Mouse (Mus musculus) ovary, postnatal 10 days (tissue): ENCODE measurements around the gene Fam114a1.

Experiments
- DNase-seq: peaks from one replicate; pipeline ENCODE4 v3.0.0; 2022; ENCODE audit warnings: low spot score

Fam114a1 gene

GRCm38 (mm10) chr5:65005251-65005650 lies 35.4 kb downstream of the Fam114a1 start:
- DNase-seq: no peak

- DNase-seq: no peak
Measured at GRCm38 (mm10) chr5:65006011-65006491, 36.2 kb downstream of the Fam114a1 start.

DNA sequence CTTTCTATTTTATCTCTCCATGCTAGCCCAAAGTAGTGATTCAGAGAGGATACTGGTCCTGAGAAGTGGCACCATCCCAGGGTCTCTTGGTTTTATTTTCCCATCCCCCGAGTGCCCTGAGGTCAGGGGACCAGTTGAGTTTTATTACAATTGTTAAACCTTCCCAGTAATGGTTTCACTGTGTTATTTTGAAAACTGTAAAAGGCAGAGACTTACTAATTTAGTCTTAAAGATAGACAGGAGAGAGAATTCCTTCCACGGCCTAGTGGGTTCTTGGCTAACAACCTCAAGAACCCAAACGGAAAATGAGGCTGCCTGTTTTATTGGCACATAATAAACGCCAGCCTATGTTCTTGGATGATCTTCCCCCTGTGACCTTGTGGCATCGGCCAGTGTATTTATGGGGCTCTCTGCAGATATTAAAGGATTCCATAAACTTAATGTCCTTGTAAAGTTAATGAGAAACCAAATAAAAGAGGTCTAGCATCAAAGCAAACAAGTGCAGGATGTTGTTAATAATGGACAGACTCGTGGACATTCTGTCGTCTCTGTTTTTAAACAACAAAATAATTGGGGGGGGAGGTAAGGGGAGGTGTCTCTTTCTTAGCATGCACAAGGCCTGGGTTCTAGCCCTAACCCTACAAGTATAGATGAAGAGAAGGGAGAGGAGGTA lies 42.2 kb downstream of the Fam114a1 start:
- no peak for DNase-seq

- no peak for DNase-seq
Measured at GRCm38 (mm10) chr5:65015508-65015907, 45.6 kb downstream of the Fam114a1 start.

GRCm38 (mm10) chr5:65019109-65019508 lies 49.2 kb downstream of the Fam114a1 start:
- DNase-seq: no peak

- DNase-seq: no peak
Measured at GRCm38 (mm10) chr5:65019823-65020222, 50.0 kb downstream of the Fam114a1 start.

DNA sequence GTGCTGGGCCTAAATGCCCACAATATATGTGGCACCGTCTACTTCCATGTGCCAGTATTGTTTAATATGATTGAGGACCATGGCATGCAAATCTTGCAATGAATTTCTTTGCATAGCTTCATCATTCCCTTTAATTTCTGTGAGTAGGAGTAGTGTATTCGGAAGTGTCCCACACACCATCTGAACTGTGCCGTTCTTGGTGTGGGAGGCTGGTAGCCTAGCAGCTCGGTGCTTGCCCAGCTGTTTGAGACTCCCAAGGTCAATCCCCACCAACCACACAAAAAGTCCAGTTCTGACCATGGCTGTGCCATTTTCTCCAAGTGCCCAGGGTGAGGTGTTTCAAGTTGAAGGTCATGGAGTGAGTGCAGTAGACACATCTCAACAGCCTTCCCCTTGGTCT lies 52.1 kb downstream of the Fam114a1 start:
- no peak for DNase-seq

DNA sequence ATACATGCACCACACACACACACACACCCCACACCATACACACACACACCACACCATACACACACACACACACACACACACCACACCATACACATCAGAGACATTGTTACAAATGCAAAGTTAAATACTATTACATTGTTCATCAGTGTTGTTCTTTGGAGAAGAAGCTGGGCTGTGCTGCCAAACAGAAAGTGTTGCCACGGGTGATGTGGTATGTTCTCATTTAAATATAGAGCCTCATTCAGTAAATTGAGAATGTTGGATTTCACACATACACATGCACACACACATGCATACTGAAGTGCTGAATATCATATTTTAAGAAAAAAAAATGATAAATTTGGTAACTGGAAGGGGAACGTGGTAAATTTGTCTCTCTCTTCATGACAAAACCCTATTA lies 54.8 kb downstream of the Fam114a1 start:
- DNase-seq: no peak

DNA sequence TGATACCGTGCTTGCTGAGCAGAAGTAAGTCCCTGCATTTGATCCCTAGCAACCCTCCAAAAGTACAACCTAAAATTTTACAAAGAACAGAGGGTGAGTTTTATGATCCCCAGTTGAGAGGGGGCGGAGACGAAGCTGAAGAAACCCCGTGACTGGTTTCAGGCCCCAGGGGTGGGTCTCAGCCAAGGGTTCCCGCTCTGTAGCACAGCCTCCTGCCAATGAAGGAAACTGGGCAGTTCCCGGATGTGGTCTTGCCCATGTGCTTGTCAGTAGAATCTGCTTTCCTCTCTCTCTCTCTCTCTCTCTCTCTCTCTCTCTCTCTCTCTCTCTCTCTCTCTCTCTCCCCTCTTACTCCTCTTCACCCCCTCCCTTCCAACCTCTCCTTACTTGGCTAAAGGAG lies 56.0 kb downstream of the Fam114a1 start:
- DNase-seq: no peak

DNA sequence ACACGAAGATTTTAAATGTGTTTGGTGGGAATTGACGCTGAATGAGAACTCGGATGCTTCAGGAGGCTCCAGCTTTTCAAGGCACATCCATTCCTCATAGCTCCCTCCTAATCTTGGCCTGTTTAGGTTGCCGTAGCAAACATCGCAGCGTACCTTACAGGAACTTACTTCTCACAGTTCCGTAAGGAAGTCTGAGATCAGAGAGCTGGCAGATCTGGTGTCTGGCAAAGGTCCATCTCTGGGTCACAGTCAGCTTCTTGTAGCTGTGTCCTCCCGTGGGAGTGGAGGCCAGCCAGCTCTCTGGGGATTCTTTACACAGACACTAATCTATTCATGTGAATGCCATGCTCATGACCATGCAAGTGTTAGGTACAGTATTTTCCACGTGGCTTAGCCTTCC lies 56.9 kb downstream of the Fam114a1 start:
- no peak for DNase-seq

GRCm38 (mm10) chr5:65028019-65028418 lies 58.1 kb downstream of the Fam114a1 start:
- DNase-seq: no peak

GRCm38 (mm10) chr5:65036597-65036996 lies 66.7 kb downstream of the Fam114a1 start:
- DNase-seq: no peak

DNA sequence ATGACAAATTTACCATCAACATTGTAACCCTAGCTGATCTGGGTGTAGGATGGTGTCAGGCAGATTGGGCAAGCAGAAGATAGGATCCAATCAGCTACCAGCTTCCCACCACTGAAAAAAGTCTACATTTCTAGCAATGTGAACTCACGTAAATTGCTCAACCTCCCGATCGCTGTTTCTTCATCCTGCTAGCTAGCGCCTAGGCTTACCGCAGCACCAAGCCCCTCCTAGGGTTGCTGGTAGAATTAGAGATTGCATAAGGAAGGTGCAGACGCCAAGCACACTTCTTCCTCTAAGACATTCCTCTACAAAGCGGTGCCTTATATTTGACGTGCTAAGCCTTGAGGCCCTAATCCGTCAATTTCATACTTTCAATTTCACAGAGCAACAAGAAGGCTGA lies 68.4 kb downstream of the Fam114a1 start:
- DNase-seq: no peak

DNA sequence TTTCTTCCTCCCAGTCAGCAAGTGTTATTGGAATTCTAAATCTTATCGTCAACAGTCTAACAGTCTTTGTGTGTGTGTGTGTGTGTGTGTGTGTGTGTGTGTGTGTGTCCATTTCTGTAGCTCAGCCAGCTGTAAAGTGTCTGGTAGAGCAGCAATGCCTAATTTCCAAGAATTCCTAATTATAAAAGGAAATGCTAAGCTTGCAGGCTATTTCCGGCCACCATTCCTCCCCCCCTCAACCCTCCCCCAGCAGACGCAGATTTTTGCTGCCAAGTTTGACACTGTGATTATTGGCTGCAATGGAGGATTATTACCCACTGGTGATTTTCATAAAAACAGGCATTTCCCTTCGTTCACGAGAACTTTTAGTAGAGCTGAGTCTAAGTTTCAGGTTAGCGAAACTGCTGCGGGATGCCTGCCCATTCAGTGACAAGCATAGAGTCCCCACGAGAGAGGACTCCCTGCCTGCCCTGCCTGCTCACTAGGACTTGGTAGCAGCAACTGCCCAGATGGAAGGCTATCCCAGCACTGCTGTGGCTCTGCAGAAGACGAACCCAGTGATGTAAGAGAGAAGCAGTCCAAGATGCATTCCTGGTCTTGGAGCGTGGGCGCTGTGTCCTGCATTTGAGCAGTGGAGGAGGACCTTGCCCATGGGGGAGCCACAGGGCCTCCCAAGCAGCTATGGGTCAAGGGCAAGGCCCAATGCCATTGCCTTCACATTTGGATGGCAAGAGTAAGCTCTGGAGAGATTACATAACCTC lies 69.1 kb downstream of the Fam114a1 start:
- DNase-seq: no peak

DNA sequence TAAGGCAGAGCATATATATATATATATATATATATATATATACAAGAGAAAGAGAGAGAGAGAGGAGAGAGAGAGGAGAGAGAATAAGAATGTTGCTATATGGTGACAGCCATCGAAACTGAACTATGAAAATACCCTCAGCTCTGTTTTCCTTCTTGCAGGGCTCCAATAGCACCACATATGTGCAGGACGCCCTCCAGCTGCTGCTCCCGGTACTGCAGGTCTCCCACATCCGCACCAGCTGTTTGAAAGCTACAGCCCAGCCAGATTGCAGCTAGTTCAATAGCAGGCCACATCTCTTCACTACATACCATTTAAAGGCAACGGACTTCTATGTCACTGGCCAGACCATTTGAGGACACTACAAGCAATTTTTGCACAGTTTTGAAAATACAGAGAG lies 70.6 kb downstream of the Fam114a1 start:
- DNase-seq: no peak

- DNase-seq: no peak
Measured at GRCm38 (mm10) chr5:65043407-65043895, 73.6 kb downstream of the Fam114a1 start.

GRCm38 (mm10) chr5:65045642-65046370 lies 75.9 kb downstream of the Fam114a1 start:
- no peak for DNase-seq

DNA sequence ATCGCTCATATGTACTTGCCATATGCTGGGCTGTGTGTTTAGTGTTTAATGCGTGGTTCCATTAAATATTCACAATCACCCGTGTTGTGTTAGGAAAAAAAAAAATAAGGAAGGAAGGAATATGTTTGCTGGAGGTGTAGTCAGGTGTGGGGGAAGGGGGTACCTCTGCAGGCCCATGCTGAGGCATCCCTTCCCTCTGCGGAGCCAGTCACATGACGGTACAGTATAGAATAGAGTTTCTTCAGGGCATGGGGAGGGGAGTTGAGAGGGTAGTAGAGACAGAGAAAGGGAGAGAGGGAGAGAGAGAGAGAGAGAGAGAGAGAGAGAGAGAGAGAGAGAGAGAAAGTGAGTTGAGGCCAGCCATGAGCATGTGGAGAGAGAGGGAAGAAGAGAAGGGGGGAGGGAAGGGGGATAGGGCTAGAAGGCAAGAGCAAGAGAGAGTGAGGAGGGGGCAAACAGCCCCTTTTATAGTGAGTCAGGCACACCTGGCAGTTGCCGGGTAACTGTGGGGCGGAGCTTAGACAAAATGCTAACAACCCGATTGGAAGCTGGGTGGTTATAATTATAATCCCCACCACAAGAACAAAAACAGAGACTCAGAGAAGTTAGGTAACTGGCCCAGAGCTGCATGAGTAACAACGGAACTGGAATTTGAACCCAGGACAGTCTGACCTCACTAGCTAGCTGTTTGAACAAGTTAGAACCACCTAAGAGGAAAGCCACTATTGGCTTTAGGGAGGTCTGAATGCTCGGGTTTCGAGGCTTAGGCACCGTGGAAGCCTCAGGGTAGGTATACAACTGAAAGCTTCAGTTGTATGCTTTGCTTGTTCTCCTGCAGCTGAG lies 76.8 kb downstream of the Fam114a1 start:
- DNase-seq: no peak

DNA sequence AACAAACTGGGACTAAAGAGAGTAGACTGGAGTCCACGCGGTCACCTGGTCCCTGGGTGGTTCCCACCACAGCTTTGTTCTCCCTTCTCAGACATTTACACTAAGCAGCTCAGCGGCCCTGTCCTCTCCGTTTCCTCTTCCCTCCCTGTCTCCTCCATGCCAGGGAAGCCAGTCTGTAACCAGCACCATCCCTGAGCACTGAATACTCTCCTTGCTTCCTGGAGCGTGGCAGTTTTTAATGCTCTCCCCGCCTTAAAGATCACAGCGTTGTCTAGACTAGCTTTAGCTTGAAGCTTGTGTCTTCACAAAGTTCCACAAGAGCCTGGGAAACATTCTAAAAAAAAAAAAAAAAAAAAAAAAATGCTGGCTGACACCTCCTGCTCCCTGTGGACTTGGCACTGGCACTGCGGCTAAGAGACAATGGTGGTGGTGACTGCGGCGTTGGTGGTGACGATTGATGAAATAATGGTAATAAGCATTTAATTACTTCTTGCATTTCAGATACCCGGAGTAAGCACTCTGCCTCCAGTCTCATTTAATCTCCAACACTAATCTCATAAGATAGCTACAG lies 77.5 kb downstream of the Fam114a1 start:
- DNase-seq: no peak

DNA sequence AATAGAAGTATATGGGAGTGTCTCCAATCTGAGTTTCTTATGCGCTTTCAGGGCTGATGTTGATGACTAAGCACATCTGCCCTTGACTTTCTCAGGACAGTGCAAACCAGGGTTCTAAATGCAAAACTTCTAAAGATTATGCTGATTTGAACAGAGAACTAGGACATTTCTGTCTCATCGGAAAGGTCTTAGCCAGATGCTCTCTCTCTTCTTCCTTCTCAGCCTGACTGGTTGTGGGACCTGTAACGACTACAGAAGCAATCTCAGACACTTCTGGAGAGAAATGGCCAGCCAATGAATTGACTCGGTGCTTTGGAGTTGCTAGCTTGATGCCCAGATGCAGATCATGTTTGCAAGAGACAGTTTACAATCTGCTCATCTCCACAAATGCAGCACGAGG lies 80.0 kb downstream of the Fam114a1 start:
- DNase-seq: no peak

DNA sequence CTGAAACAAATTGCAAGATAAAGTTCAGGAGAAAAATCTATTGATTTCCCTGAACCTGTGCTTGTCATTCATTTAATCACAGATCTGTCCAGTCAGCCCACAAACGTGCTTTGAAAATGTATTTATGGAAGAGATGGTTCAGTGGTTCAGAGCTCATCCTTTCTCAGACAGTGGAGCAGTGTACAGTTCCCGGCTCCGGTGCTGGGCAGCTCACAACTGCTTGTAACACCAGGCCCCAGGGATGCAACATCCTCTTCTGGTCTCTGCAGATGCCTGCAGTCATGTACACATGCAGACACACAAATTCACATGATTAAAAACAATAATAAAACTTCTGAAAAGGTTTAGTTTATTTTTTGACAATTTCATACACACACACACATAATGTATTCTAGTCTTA lies 81.6 kb downstream of the Fam114a1 start:
- no peak for DNase-seq
